Mouse (Mus musculus) midbrain, embryonic 16.5 days (tissue): ENCODE data around the gene Wdr45. TPM values are rescaled to one million over a fixed set of nuclear protein-coding genes. Genes with fewer than 3 reads are reported as not detected.

Source experiments
- ATAC-seq: fragments of 200-750 bp; cut with Nextera tagmentation; 2 replicates; pipeline ENCODE4 v1.8.0; 2017; ENCODE audit warnings: moderate TSS enrichment
- H3K27ac ChIP-seq: fragments of 300-500 bp; sonication (generic); 2 replicates; pipeline ENCODE4 v1.5.1; 2014; ENCODE audit warnings: mild to moderate bottlenecking, low read length, mixed read lengths
- H3K27me3 ChIP-seq: fragments of 300-500 bp; sonication (generic); 2 replicates; pipeline ENCODE4 v1.6.1; 2014; ENCODE audit warnings: low read depth, low read length, mixed read lengths; ENCODE audit not compliant: control insufficient read depth, insufficient read depth
- H3K36me3 ChIP-seq: fragments of 300-500 bp; sonication (generic); 2 replicates; pipeline ENCODE4 v1.6.1; 2014; ENCODE audit warnings: mild to moderate bottlenecking, low read length, moderate library complexity, mixed read lengths; ENCODE audit not compliant: control insufficient read depth, insufficient read depth
- H3K4me1 ChIP-seq: fragments of 300-500 bp; sonication (generic); 2 replicates; pipeline ENCODE4 v1.6.1; 2014; ENCODE audit warnings: mild to moderate bottlenecking, low read length, mixed read lengths; ENCODE audit not compliant: control insufficient read depth, insufficient read depth
- H3K4me2 ChIP-seq: fragments of 300-500 bp; sonication (generic); 2 replicates; pipeline ENCODE4 v1.6.1; 2014; ENCODE audit warnings: mild to moderate bottlenecking, low read length, mixed read lengths
- H3K4me3 ChIP-seq: fragments of 300-500 bp; sonication (generic); 2 replicates; pipeline ENCODE4 v1.5.1; 2014; ENCODE audit warnings: low read depth, mild to moderate bottlenecking, low read length, moderate library complexity, mixed read lengths
- H3K9ac ChIP-seq: fragments of 300-500 bp; sonication (generic); 2 replicates; pipeline ENCODE4 v1.6.1; 2014; ENCODE audit warnings: low read depth, low read length, mixed read lengths
- H3K9me3 ChIP-seq: fragments of 300-500 bp; sonication (generic); replicated peaks from 2 replicates; pipeline ENCODE4 v1.6.1; 2014; ENCODE audit warnings: mild to moderate bottlenecking, low read length, mixed read lengths; ENCODE audit not compliant: control insufficient read depth, poor library complexity, severe bottlenecking
- WGBS: fragments of 180-500 bp; shearing (Covaris S2); extraction: QIAGEN DNeasy Blood & Tissue Kit; methylation state at CpG from one replicate; pipeline ENCODE4 v1.1.7; 2014; 5-methylcytosine and 5-hydroxymethylcytosine counted together
- polyA plus RNA-seq: library from polyadenylated mRNA; unstranded; fragments of >200 nt; fragmentation: Nextera tagmentation; extraction: Ambion mirVana; gene quantifications from 2 replicates; pipeline ENCODE4 v1.2.1, GENCODE M21; 2015

Wdr45 gene
- polyA plus RNA-seq, 1 experiment from 2014 or later, result 30.8 TPM

GRCm38 (mm10) chrX:7675001-7675380 is 39.1 kb upstream of the Wdr45 start:
- 37% methylated on average over 10 of the region's 10 CpGs for WGBS
- Histone ChIP-seq H3K9ac (peak overlapping the region; percentile 44; the same call in 1 of the 2 replicates), H3K27ac (no peak overlapping the region), H3K4me1 (no peaks in the 10 kb centered on the region), H3K4me3 (peak overlapping the region; percentile 27), H3K9me3 (no peaks in the 10 kb centered on the region), H3K27me3 (no peaks in the 10 kb centered on the region), H3K4me2 (peak overlapping the region; percentile 49), H3K36me3 (no peaks in the 10 kb centered on the region)
- peak; percentile 16; the same call in 1 of the 2 replicates for ATAC-seq

- H3K27ac ChIP-seq, result no peak overlapping the region
- H3K36me3 ChIP-seq, result no peaks in the 10 kb centered on the region
- H3K4me2 ChIP-seq, result no peak overlapping the region
- no peak overlapping the region for H3K9ac ChIP-seq
- no peaks in the 10 kb centered on the region for H3K9me3 ChIP-seq
- no peaks in the 10 kb centered on the region for H3K27me3 ChIP-seq
- WGBS, result 46% methylated on average over 3 of the region's 3 CpGs
- no peaks in the 10 kb centered on the region for H3K4me1 ChIP-seq
- ATAC-seq, result no peak
- no peak overlapping the region for H3K4me3 ChIP-seq
Observed at GRCm38 (mm10) chrX:7678986-7679385, 35.1 kb upstream of the Wdr45 start.

- Histone ChIP-seq H3K4me2 (peak overlapping the region; percentile 57), H3K4me1 (no peaks in the 10 kb centered on the region), H3K27ac (no peak overlapping the region), H3K4me3 (peak overlapping the region; percentile 27), H3K27me3 (no peaks in the 10 kb centered on the region), H3K9ac (no peak overlapping the region), H3K9me3 (no peaks in the 10 kb centered on the region), H3K36me3 (no peaks in the 10 kb centered on the region)
- ATAC-seq, result peak; percentile 88
- WGBS, result 20% methylated on average over 25 of the region's 27 CpGs
Observed at GRCm38 (mm10) chrX:7679405-7680056, 34.6 kb upstream of the Wdr45 start.

GRCm38 (mm10) chrX:7680057-7680412 is 34.1 kb upstream of the Wdr45 start:
- Histone ChIP-seq H3K9ac (no peak overlapping the region), H3K27me3 (no peaks in the 10 kb centered on the region), H3K36me3 (no peaks in the 10 kb centered on the region), H3K4me1 (no peaks in the 10 kb centered on the region), H3K4me2 (peak overlapping the region; percentile 57), H3K4me3 (peak overlapping the region; percentile 27), H3K27ac (no peak overlapping the region), H3K9me3 (no peaks in the 10 kb centered on the region)
- WGBS, result 23% methylated on average over 12 of the region's 12 CpGs
- ATAC-seq, result 0 out of 2 replicates have a peak, but pooled peaks have one; percentile 34

- Histone ChIP-seq H3K4me1 (no peaks in the 10 kb centered on the region), H3K27me3 (no peaks in the 10 kb centered on the region), H3K4me3 (no peak within 1 kb of the TSS), H3K4me2 (peak within 1 kb of the TSS; percentile 57), H3K36me3 (no peaks in the 10 kb centered on the region), H3K9me3 (no peaks in the 10 kb centered on the region), H3K9ac (no peak within 1 kb of the TSS), H3K27ac (no peak within 1 kb of the TSS)
- 66% methylated on average over 13 of the region's 14 CpGs for WGBS
- no peak for ATAC-seq
Observed at GRCm38 (mm10) chrX:7680864-7681263, 33.3 kb upstream of the Wdr45 start, which contains the start of gene Magix. Gene Magix (minus strand): TSS chrX:7681251.

GRCm38 (mm10) chrX:7688321-7688720 is 25.8 kb upstream of the Wdr45 start:
- 100% methylated on average over 2 of the region's 2 CpGs for WGBS
- H3K36me3 ChIP-seq, result no peaks in the 10 kb centered on the region

GRCm38 (mm10) chrX:7690486-7690885 is 23.6 kb upstream of the Wdr45 start:
- Histone ChIP-seq H3K4me1 (no peaks in the 10 kb centered on the region), H3K4me3 (no peak overlapping the region), H3K27me3 (no peaks in the 10 kb centered on the region), H3K36me3 (no peaks in the 10 kb centered on the region), H3K9me3 (no peaks in the 10 kb centered on the region), H3K9ac (no peak overlapping the region), H3K27ac (no peak overlapping the region), H3K4me2 (no peak overlapping the region)
- ATAC-seq, result no peak
- WGBS, result 77% methylated on average over 3 of the region's 3 CpGs

More at GRCm38 (mm10) chrX:7688321-7688720, 25.8 kb upstream of the Wdr45 start:
- Histone ChIP-seq H3K9ac (no peak overlapping the region), H3K27me3 (no peaks in the 10 kb centered on the region), H3K27ac (no peak overlapping the region), H3K9me3 (no peaks in the 10 kb centered on the region), H3K4me2 (no peak overlapping the region), H3K4me1 (no peaks in the 10 kb centered on the region), H3K4me3 (no peak overlapping the region)
- no peak for ATAC-seq

GRCm38 (mm10) chrX:7692862-7693261 is 21.3 kb upstream of the Wdr45 start:
- Histone ChIP-seq H3K9me3 (no peaks in the 10 kb centered on the region), H3K4me2 (no peak overlapping the region), H3K4me1 (peaks cover 3% of the 10 kb centered on the region; the same call in 1 of the 2 replicates), H3K27ac (no peak overlapping the region), H3K4me3 (no peak overlapping the region), H3K36me3 (no peaks in the 10 kb centered on the region), H3K27me3 (no peaks in the 10 kb centered on the region), H3K9ac (no peak overlapping the region)
- no peak for ATAC-seq
- 38% methylated on average over 4 of the region's 4 CpGs for WGBS

- 45% methylated on average over 6 of the region's 6 CpGs for whole genome bisulfite sequencing
Observed at GRCm38 (mm10) chrX:7696520-7696919, 17.6 kb upstream of the Wdr45 start.

More at GRCm38 (mm10) chrX:7696520-7696919, 17.6 kb upstream of the Wdr45 start:
- Histone ChIP-seq H3K4me2 (peak overlapping the region; percentile 39; the same call in 1 of the 2 replicates), H3K27me3 (no peaks in the 10 kb centered on the region), H3K9ac (no peak overlapping the region), H3K27ac (no peak overlapping the region), H3K36me3 (no peaks in the 10 kb centered on the region), H3K4me1 (peaks cover 3% of the 10 kb centered on the region; the same call in 1 of the 2 replicates), H3K9me3 (no peaks in the 10 kb centered on the region), H3K4me3 (0 out of 2 replicates have a peak overlapping the region, but pooled peaks have one; percentile 8)
- ATAC-seq, result peak; percentile 77
